Mouse (Mus musculus): ENCODE data around the gene Atp6v1e1. TPM values are rescaled to one million over a fixed set of nuclear protein-coding genes. Genes with fewer than 3 reads are reported as not detected.

The Atp6v1e1 gene
- polyA plus RNA-seq, 1 experiment from 2014 or later = 178 TPM

Small RNAs within 50 kb of the gene (microRNA-seq; reads per million reads assigned to microRNA genes)
- gene Gm25193 = not detected

Other genes starting within 250 kb of the Atp6v1e1 start
- gene Cecr2, start 156.4 kb downstream of the Atp6v1e1 start, polyA plus RNA-seq (2016; fragmentation: Nextera tagmentation; extraction: Ambion mirVana) = 15.2 and 15.7 TPM in 2 replicates
- 2.2 and 2.9 TPM in 2 replicates for gene Slc25a18, start 49.2 kb downstream of the Atp6v1e1 start, polyA plus RNA-seq (2016; fragmentation: Nextera tagmentation; extraction: Ambion mirVana)
- 38.2 and 40.0 TPM in 2 replicates for gene Bcl2l13, start 13.4 kb upstream of the Atp6v1e1 start, polyA plus RNA-seq (2016; fragmentation: Nextera tagmentation; extraction: Ambion mirVana)
- gene Bid, start 94.1 kb upstream of the Atp6v1e1 start, polyA plus RNA-seq (2016; fragmentation: Nextera tagmentation; extraction: Ambion mirVana) = 17.5 and 19.4 TPM in 2 replicates